ENCODE assay signal across 19 mouse cellular contexts in the genomic region with DNA sequence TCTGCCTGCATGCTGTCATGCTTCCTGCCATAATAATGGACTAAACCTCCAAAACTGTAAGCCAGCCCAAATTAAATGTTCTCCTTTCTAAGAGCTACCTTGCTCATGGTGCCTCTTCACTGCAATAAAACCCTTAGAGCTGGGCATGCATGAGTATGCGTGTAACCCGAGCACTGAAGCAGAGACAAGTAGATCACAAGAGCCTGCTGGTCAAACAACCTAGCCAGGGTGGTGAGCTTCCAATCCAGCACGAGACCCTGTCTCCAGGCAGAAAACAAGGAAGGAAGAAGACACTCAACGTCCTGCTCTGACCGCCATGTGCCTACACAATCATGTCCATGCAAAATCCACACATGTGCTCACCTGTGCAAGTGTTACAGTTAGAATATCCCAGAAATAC. TPM values are rescaled to one million over a fixed set of nuclear protein-coding genes. Genes with fewer than 3 reads are reported as not detected.
DNase-seq lines count a peak whose midpoint lies in the region; ATAC-seq and TF ChIP-seq lines count a peak whose summit lies in the region.
"Had no signal": no experiment of that assay in that cellular context is flagged by ENCODE, and none has a peak within 500 bp of the region (broad histone marks: within the 10 kb centered on the region; RNA-seq: fewer than 3 reads in every experiment).

No protein-coding gene starts in this region.

- H3K4me1 ChIP-seq in kidney, postnatal 0 days (replicated peaks; ENCODE audit: insufficient read depth, low read length) = peaks cover 14% of the 10 kb centered on the region
- peaks cover 94% of the 10 kb centered on the region for H3K4me1 ChIP-seq in megakaryocyte, embryonic 14.5 days

- TF ChIP-seq CTCF in kidney, postnatal 0 days (IDR thresholded peaks at IDR 0.05; ENCODE audit: low read depth) = no peak

- peak; percentile 85 for DNase-seq in heart, adult 11 months
- DNase-seq in heart, postnatal 25 days (ENCODE audit: low spot score) = no peak
- peak; percentile 23 for DNase-seq in kidney, postnatal 0 days (ENCODE audit: low spot score)
- DNase-seq in kidney, adult 18-20 months = no peak
- DNase-seq in retina, postnatal 1 day = no peak
- DNase-seq: adrenal gland, adult 2 months; adrenal gland, postnatal 25 days; cerebellum, adult 8-10 months; cerebellum, postnatal 25 days; heart, adult 2 months; heart, postnatal 14 days had no signal

- H3K27me3 ChIP-seq in kidney, postnatal 0 days (ENCODE audit: insufficient read depth, low read length) = no peaks in the 10 kb centered on the region
- H3K27me3 ChIP-seq in megakaryocyte, embryonic 14.5 days (replicated peaks) = no peaks in the 10 kb centered on the region
- H3K27me3 ChIP-seq: embryonic facial prominence, embryonic 12.5 days; forebrain, embryonic 15.5 days; heart, embryonic 15.5 days had no signal

- no peak overlapping the region for H3K4me2 ChIP-seq in kidney, postnatal 0 days (ENCODE audit: low read length)
- H3K4me2 ChIP-seq: embryonic facial prominence, embryonic 12.5 days; forebrain, embryonic 15.5 days; heart, embryonic 11.5 days; heart, embryonic 15.5 days; hindbrain, embryonic 14.5 days had no signal

- H3K36me3 ChIP-seq in kidney, postnatal 0 days (ENCODE audit: insufficient read depth, low read length) = no peaks in the 10 kb centered on the region
- H3K36me3 ChIP-seq in megakaryocyte, embryonic 14.5 days (replicated peaks; ENCODE audit: low read length) = peaks cover 6% of the 10 kb centered on the region
- H3K36me3 ChIP-seq: embryonic facial prominence, embryonic 12.5 days; forebrain, embryonic 15.5 days; heart, embryonic 15.5 days; hindbrain, embryonic 10.5 days had no signal

- no peak overlapping the region; the same call in 1 of the 2 replicates for H3K27ac ChIP-seq in kidney, postnatal 0 days
- H3K27ac ChIP-seq: embryonic facial prominence, embryonic 12.5 days; forebrain, embryonic 15.5 days; heart, adult 2 months; heart, embryonic 15.5 days; hindbrain, embryonic 10.5 days; hindbrain, embryonic 14.5 days had no signal

- ATAC-seq in kidney, postnatal 0 days (replicated peaks; ENCODE audit: low FRiP score, low read depth) = no peak
- ATAC-seq in megakaryocyte, adult 5-6 weeks (ENCODE audit: poor library complexity, severe bottlenecking) = no peak
- ATAC-seq: forebrain, embryonic 15.5 days had no signal

- H3K9me3 ChIP-seq in kidney, postnatal 0 days (replicated peaks; ENCODE audit: low read length) = no peaks in the 10 kb centered on the region
- H3K9me3 ChIP-seq in megakaryocyte, embryonic 14.5 days = no peaks in the 10 kb centered on the region
- H3K9me3 ChIP-seq: embryonic facial prominence, embryonic 12.5 days; forebrain, embryonic 15.5 days; heart, embryonic 15.5 days; hindbrain, embryonic 10.5 days had no signal

- H3K9ac ChIP-seq in kidney, postnatal 0 days (ENCODE audit: low read depth, low read length) = no peak overlapping the region
- H3K9ac ChIP-seq: embryonic facial prominence, embryonic 12.5 days; forebrain, embryonic 15.5 days; heart, embryonic 15.5 days; hindbrain, embryonic 14.5 days had no signal

- 53% methylated on average over 5 of the region's 5 CpGs for WGBS in kidney, postnatal 0 days

- no peak overlapping the region for H3K4me3 ChIP-seq in kidney, postnatal 0 days (replicated peaks; ENCODE audit: low read depth, low read length)
- peak overlapping the region; percentile 70 for H3K4me3 ChIP-seq in megakaryocyte, embryonic 14.5 days (replicated peaks)
- H3K4me3 ChIP-seq: embryonic facial prominence, embryonic 12.5 days; forebrain, embryonic 15.5 days; heart, adult 2 months; heart, embryonic 15.5 days; hindbrain, embryonic 10.5 days had no signal

- intact Hi-C loops in heart, postnatal 25 days (cut with DNase I) = loop anchor here (5.0 kb wide), 1 partner anchor 54 kb away; no protein-coding TSS in a partner anchor

RNA-seq across cellular contexts. Expression of a gene that starts 50.7 kb away (rescaled TPM):
- total RNA-seq in heart, postnatal 25 days (2021) = 10 to 100 TPM; 63.7 to 73.0 TPM
- 44.2 and 57.9 TPM in 2 replicates for polyA plus RNA-seq in kidney, postnatal 0 days (2015; fragmentation: Nextera tagmentation; extraction: Ambion mirVana)
- 46.9 and 49.4 TPM in 2 replicates for polyA plus RNA-seq in megakaryocyte, embryonic 14.5 days (2012; ENCODE audit: insufficient read depth, low replicate concordance)
- total RNA-seq in megakaryocyte, adult 5-6 weeks (2015) = 86.2 and 87.9 TPM in 2 replicates
- total RNA-seq in megakaryocyte, adult 5-6 weeks (2017) = 90.5 and 102 TPM in 2 replicates

Comparison
In these comparisons a context has a peak if more than half of its experiments do, and no peak if none do; other contexts are left out.
1. DNase-seq: peak in heart, adult 11 months (single experiment) and kidney, postnatal 0 days (single experiment); none in heart, postnatal 25 days (single experiment), kidney, adult 18-20 months (single experiment) and retina, postnatal 1 day (single experiment).